ENCODE assay signal across 26 mouse cellular contexts in the genomic region with DNA sequence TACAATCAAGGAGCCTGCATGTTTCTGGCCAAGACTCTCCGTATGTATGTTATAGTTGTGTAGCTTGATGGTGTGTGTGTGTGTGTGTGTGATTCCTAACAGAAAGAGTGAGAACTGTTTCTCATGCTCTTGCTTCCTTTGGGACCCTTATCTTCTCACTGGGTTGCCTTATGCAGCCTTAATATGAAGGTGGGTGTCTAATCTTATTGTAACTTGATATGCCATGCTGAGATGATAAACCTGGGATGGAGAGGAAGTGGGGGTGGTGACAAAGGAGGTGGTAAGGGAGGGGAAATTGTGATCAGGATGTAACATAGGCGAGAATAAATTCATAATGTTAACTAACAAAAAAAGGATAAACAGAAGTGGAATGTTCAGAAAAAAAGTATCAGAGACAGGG.
"Had no signal": no experiment of that assay in that cellular context is flagged by ENCODE, and none has a peak within 500 bp of the region (broad histone marks: within the 10 kb centered on the region; RNA-seq: fewer than 3 reads in every experiment).

No protein-coding gene starts in this region.

- H3K4me1 ChIP-seq: embryonic facial prominence, embryonic 12.5 days; embryonic facial prominence, embryonic 13.5 days; embryonic facial prominence, embryonic 15.5 days; forebrain, embryonic 10.5 days; forebrain, embryonic 12.5 days; forebrain, embryonic 13.5 days; forebrain, embryonic 15.5 days had no signal

- H3K9ac ChIP-seq: embryonic facial prominence, embryonic 12.5 days; embryonic facial prominence, embryonic 13.5 days; embryonic facial prominence, embryonic 15.5 days; forebrain, embryonic 12.5 days; forebrain, embryonic 13.5 days; forebrain, embryonic 15.5 days; forebrain, postnatal 0 days had no signal

- DNase-seq: cerebellum, adult 9-10 months; cerebellum, adult 9-11 months; cerebellum, postnatal 10 days; cerebellum, postnatal 14 days; cerebellum, postnatal 25 days; cerebellum, postnatal 36 days; embryo, embryonic 11 days; forebrain, postnatal 0 days; gastrocnemius, adult 2 months; gastrocnemius, postnatal 10 days; gastrocnemius, postnatal 14 days; gastrocnemius, postnatal 25 days; gastrocnemius, postnatal 36 days; heart, adult 18-20 months; heart, adult 2 months had no signal

- H3K27me3 ChIP-seq: embryonic facial prominence, embryonic 12.5 days; embryonic facial prominence, embryonic 13.5 days; embryonic facial prominence, embryonic 15.5 days; forebrain, embryonic 12.5 days; forebrain, embryonic 13.5 days; forebrain, embryonic 15.5 days had no signal

- H3K4me2 ChIP-seq: embryonic facial prominence, embryonic 12.5 days; embryonic facial prominence, embryonic 13.5 days; embryonic facial prominence, embryonic 15.5 days; forebrain, embryonic 12.5 days; forebrain, embryonic 13.5 days; forebrain, embryonic 15.5 days had no signal

- ATAC-seq: forebrain, embryonic 13.5 days; forebrain, embryonic 14.5 days; forebrain, embryonic 15.5 days; forebrain, embryonic 16.5 days; forebrain, postnatal 0 days had no signal

- H3K27ac ChIP-seq: embryonic facial prominence, embryonic 10.5 days; embryonic facial prominence, embryonic 12.5 days; embryonic facial prominence, embryonic 13.5 days; embryonic facial prominence, embryonic 15.5 days; forebrain, embryonic 10.5 days; forebrain, embryonic 12.5 days; forebrain, embryonic 13.5 days; forebrain, embryonic 15.5 days; gastrocnemius, adult 2 months; heart, adult 2 months had no signal

- H3K36me3 ChIP-seq: embryonic facial prominence, embryonic 10.5 days; embryonic facial prominence, embryonic 12.5 days; embryonic facial prominence, embryonic 13.5 days; embryonic facial prominence, embryonic 15.5 days; forebrain, embryonic 10.5 days; forebrain, embryonic 12.5 days; forebrain, embryonic 15.5 days had no signal

- H3K9me3 ChIP-seq: embryonic facial prominence, embryonic 10.5 days; embryonic facial prominence, embryonic 12.5 days; embryonic facial prominence, embryonic 13.5 days; embryonic facial prominence, embryonic 15.5 days; forebrain, embryonic 10.5 days; forebrain, embryonic 12.5 days; forebrain, embryonic 13.5 days; forebrain, embryonic 15.5 days had no signal

- H3K4me3 ChIP-seq: embryonic facial prominence, embryonic 10.5 days; embryonic facial prominence, embryonic 12.5 days; embryonic facial prominence, embryonic 13.5 days; embryonic facial prominence, embryonic 15.5 days; erythroblast, embryonic 14.5 days; forebrain, embryonic 10.5 days; forebrain, embryonic 12.5 days; forebrain, embryonic 13.5 days; forebrain, embryonic 15.5 days; gastrocnemius, adult 2 months; heart, adult 2 months had no signal
